Mouse (Mus musculus): ENCODE data around the gene Med16.

Gene Med16

DNA sequence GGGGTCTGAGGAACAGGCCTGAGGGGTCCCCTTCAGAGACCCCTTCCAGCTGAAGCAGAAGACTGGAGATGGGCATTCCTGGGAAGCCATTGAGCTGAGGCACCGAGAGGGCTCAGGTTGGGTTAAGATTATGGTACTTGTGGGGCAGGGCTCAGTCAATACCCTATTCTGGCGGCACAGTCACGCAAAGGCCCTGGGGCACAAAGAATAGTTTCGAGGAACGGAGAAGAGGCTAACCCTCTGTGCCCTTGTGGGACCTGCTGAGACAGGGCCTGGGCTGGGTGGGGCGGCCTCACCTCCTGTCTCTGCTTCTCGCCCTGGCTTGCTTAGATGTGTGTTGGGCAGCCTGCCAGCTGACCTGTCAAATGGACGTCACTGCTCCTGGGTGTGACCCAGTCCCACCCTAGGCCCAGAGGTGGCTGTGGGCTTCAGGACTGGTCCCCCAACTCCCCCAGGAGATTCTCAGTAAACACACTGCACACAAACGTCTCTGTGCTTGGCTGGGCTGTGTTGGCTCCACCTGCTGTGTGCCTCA is 24.5 kb upstream of the Med16 start:
- ATAC-seq (ENCODE audit: low TSS enrichment) = no peak

- peak; percentile 22; the same call in 1 of the 2 replicates for ATAC-seq (ENCODE audit: low TSS enrichment)
Measured at GRCm38 (mm10) chr10:79932736-79933135, 24.0 kb upstream of the Med16 start.

GRCm38 (mm10) chr10:79931797-79932196 is 23.1 kb upstream of the Med16 start:
- ATAC-seq (ENCODE audit: low TSS enrichment) = no peak

- ATAC-seq (ENCODE audit: low TSS enrichment) = no peak
Measured at GRCm38 (mm10) chr10:79930826-79931186, 22.1 kb upstream of the Med16 start.

- ATAC-seq (ENCODE audit: low TSS enrichment) = no peak
Measured at GRCm38 (mm10) chr10:79929967-79930825, 21.5 kb upstream of the Med16 start.

GRCm38 (mm10) chr10:79928907-79929701 is 20.4 kb upstream of the Med16 start:
- ATAC-seq (ENCODE audit: low TSS enrichment) = no peak

DNA sequence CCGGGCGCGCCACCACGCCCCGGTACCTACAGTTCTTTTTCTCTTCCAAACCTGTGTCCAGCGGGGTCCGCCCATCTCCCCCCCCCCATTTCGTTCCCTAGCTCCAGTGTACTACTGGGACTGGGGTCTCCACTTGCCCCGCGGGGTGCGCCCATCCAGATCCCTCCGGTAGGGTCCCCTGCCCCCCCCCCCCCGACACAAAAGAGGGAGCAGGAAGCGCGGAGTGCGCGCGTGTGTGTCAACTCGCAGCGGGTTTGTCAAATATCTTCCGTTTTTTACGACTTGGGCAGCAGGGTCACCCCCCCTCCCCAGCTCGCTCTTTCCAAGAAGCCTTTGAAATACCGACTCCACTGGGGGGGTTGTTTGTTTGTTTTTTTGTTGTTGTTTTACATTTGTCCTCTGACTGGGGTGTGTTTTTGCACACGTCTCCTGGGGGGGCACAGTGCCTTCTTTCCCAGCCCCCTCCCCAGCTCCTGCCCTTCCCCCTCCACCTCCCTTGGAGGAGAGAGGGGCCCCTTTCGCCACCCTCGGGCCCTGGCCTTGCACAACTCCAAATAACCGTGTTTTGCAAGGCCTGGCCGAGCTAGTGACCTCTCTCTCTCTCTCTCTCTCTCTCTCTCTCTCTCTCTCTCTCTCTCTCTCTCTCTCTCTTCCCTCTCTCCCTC is 19.4 kb upstream of the Med16 start:
- ATAC-seq (ENCODE audit: low TSS enrichment) = no peak

- peak; percentile 20; the same call in 1 of the 2 replicates for ATAC-seq (ENCODE audit: low TSS enrichment)
Measured at GRCm38 (mm10) chr10:79927324-79928029, 18.8 kb upstream of the Med16 start.

GRCm38 (mm10) chr10:79926491-79927323 is 18.0 kb upstream of the Med16 start, which contains the start of gene Arid3a:
Arid3a (plus strand) TSS chr10:79927043.
- peak; percentile 68 for ATAC-seq (ENCODE audit: low TSS enrichment)

DNA sequence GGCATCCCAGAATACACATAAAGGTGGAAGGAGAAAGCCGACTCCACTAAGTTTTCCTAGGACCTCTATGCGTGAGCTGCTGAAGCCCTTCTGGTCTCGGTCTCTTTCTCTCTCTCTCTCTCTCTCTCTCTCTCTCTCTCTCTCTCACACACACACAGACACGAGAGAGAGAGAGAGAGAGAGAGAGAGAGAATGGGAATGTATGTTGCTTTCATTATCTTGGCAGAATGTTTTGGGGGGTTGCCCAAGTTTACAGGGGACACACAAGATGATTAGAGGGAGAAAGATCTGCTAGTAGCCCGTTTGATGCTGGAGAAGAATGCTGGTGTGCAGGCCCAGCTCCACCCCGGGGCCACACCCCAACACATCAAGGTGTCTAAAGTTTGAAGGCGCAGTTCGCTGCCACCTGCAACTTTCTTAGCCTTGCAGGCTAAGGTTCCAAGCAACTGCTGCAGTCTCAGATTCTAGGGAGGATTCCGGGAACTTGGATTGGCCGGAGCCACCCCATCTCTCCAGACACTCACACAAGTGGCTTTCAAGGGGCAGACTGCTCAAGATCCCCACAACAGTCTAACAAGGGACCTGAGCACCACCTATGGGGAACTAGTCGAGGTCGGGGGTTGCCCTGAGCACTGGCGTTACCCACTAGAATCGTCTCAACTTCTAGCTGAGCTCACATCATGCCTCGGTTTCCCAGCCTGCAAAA is 17.2 kb upstream of the Med16 start:
- ATAC-seq (ENCODE audit: low TSS enrichment) = no peak

DNA sequence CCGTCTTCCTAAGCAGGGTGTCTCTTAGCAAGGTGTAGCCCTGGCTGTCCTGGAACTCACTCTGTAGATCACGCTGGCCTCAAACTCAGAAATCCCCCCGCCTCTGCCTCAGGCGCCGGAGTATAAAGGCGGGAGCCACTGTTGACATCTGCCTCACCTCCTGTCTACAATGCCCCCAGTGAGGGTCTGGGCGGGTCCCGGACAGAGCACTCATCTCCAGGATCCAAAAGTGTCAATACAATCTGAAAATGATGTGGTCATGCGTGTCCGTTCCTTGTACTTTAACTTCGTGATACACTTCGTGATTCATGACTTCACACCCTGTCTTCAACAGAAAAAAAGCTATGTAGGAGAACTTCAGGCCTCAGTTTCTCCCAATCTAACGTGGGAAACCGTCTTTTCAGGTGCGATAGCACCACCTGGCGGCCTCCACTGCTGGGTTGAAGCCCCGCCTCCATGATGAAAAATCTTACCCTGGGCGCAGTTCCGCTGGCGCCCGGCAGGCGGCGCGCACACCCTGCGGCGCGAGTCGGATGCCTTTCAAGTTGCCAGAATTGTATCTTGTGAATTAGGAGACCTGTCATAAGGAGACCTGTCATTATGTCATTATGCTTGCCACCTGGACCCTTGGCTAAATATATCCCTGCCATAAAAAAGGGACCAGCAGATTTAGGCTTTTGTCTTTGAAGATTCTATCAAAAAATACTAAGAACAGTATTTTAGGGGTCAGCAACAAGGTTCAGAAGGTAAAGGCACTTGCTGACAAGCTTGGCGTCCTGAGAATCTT is 16.5 kb upstream of the Med16 start:
- no peak for ATAC-seq (ENCODE audit: low TSS enrichment)

GRCm38 (mm10) chr10:79921572-79921971 is 12.8 kb upstream of the Med16 start:
- no peak for ATAC-seq (ENCODE audit: low TSS enrichment)

DNA sequence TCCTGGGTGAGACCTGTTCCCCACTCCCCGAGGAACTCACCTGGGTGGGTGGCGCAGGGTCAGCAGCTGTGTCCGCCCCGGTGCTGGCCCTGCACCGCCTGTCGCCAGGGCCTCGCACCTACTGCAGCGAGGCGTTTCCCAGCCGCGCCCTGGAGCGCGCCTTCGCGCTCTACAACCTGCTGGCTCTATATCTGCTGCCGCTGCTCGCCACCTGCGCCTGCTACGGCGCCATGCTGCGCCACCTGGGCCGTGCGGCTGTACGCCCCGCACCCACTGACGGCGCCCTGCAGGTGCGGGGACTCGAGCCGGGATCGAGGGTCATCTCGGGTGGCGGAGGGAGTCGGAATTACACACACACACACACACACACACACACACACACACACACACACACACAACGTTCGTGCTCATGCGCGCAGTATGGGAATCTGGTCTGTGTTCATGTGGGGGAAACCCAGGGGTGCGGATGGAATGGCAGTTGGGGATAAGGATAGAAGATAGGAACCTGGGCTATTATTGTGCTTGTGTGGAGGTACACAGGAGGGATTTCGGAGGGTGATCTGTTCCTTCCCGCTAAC is 12.3 kb upstream of the Med16 start, which contains the start of gene R3hdm4:
Gene R3hdm4 (minus strand): TSS at position 251 of the 578 bp plus-strand sequence.
- no peak for ATAC-seq (ENCODE audit: low TSS enrichment)

DNA sequence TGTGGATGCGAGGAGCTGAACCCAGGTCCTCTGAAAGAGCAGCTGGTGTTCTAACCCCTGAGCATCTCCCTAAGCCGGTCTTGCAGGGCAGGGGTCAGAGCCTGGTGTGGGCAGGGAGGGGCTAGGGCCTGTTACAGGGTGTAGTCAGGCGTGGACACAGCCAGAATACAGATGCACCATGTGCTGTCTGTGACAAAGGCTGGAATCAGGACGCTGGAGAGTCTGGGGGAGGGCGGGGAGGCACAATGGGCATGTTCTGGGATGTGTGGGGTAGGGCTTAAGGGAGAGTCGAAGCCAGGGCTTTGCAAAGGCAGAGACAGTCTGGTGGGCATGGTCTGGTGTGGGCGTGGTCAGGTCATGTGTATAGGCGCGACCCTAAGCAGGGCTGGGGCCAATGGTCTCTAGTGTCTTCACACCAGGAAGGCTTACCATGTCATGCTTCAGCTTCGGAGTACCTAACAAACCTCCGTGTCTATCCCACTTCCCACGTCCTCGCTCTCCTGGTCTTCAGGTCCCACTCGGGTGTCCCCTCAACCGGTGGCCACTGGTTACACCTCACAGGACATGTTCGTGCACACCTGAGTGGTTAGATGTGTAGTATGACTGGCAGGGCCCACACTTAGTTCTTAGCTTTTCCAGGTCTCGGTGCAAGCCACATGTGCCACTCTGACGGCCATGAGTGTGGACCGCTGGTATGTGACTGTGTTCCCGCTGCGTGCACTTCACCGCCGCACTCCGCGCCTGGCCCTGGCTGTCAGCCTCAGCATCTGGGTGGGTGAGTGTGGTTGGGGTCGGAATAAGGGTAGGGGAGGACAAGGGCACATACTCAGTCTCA is 11.6 kb upstream of the Med16 start:
- ATAC-seq (ENCODE audit: low TSS enrichment) = no peak

- ATAC-seq (ENCODE audit: low TSS enrichment) = no peak
Measured at GRCm38 (mm10) chr10:79919251-79919849, 10.6 kb upstream of the Med16 start.

GRCm38 (mm10) chr10:79918231-79919078 is 9.7 kb upstream of the Med16 start:
- ATAC-seq (ENCODE audit: low TSS enrichment) = no peak

All from frontal cortex, adult (tissue).